In the genomic region with DNA sequence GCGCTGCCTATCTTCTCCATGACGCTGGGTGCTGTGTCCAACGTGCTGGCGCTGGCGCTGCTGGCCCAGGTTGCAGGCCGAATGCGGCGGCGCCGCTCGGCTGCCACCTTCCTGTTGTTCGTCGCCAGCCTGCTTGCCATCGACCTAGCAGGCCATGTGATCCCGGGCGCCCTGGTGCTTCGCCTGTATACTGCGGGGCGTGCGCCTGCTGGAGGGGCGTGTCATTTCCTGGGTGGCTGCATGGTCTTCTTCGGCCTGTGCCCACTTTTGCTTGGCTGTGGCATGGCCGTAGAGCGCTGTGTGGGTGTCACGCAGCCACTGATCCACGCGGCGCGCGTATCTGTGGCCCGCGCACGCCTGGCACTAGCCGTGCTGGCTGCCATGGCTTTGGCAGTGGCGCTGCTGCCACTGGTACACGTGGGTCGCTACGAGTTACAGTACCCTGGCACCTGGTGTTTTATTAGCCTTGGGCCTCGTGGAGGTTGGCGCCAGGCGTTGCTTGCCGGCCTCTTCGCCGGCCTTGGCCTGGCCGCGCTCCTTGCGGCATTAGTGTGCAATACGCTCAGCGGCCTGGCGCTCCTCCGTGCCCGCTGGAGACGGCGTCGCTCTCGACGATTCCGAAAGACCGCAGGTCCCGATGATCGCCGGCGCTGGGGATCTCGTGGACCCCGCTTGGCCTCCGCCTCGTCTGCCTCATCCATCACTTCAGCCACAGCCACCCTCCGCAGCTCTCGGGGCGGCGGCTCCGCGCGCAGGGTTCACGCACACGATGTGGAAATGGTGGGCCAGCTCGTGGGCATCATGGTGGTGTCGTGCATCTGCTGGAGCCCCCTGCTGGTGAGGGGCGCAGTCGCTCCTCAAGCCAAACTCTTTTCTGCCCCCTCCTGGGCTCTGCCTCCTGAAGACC, we compare ENCODE assay signal across 8 mouse cellular contexts. TPM values are rescaled to one million over a fixed set of nuclear protein-coding genes. Genes with fewer than 3 reads are reported as not detected.
DNase-seq lines count a peak whose midpoint lies in the region; ATAC-seq and TF ChIP-seq lines count a peak whose summit lies in the region.

No protein-coding gene starts in this region.

- H3K9me3 ChIP-seq in kidney, embryonic 14.5 days (ENCODE audit: control insufficient read depth, low read length) = no peaks in the 10 kb centered on the region
- no peaks in the 10 kb centered on the region for H3K9me3 ChIP-seq in lung, embryonic 14.5 days (ENCODE audit: low read depth, low read length)

- peaks cover 38% of the 10 kb centered on the region for H3K4me1 ChIP-seq in kidney, embryonic 14.5 days (ENCODE audit: control insufficient read depth, insufficient read depth, low read length)
- peaks cover 24% of the 10 kb centered on the region for H3K4me1 ChIP-seq in lung, embryonic 14.5 days (ENCODE audit: insufficient read depth)

- peak; percentile 47 for DNase-seq in urinary bladder, adult 2 months (ENCODE audit: low spot score)
- no peak for DNase-seq in urinary bladder, postnatal 10 days (ENCODE audit: low spot score)
- DNase-seq in cerebellum, postnatal 10 days = peak; percentile 86 to 87
- peak; percentile 64 for DNase-seq in gastrocnemius, postnatal 10 days
- peak; percentile 91 for DNase-seq in lung, embryonic 14.5 days
- peak; percentile 93 for DNase-seq in retina, embryonic 14.5 days (ENCODE audit: low spot score)
- peak; percentile 68 to 78 for DNase-seq in urinary bladder, postnatal 4 days (ENCODE audit: low spot score in 2 of 2)

- 21% methylated on average over 80 of the region's 80 CpGs for WGBS in kidney, embryonic 14.5 days
- 16% methylated on average over 80 of the region's 80 CpGs for WGBS in lung, embryonic 14.5 days

- peak overlapping the region; percentile 59 for H3K4me2 ChIP-seq in kidney, embryonic 14.5 days (replicated peaks; ENCODE audit: low read depth, low read length)
- peak overlapping the region; percentile 72 for H3K4me2 ChIP-seq in lung, embryonic 14.5 days

- H3K4me3 ChIP-seq in kidney, embryonic 14.5 days (ENCODE audit: low read length) = peak overlapping the region; percentile 29
- peak overlapping the region; percentile 36 for H3K4me3 ChIP-seq in lung, embryonic 14.5 days (ENCODE audit: low read depth, low read length)

- H3K27me3 ChIP-seq in kidney, embryonic 14.5 days (ENCODE audit: control insufficient read depth, insufficient read depth, low read length) = no peaks in the 10 kb centered on the region
- peaks cover 9% of the 10 kb centered on the region; the same call in 1 of the 2 replicates for H3K27me3 ChIP-seq in lung, embryonic 14.5 days (ENCODE audit: insufficient read depth, low read length)

- H3K36me3 ChIP-seq in kidney, embryonic 14.5 days (ENCODE audit: control insufficient read depth, insufficient read depth, low read length) = peaks cover 36% of the 10 kb centered on the region
- H3K36me3 ChIP-seq in lung, embryonic 14.5 days (ENCODE audit: insufficient read depth) = peaks cover 46% of the 10 kb centered on the region

- no peak overlapping the region for H3K27ac ChIP-seq in kidney, embryonic 14.5 days (ENCODE audit: low read depth, low read length)
- H3K27ac ChIP-seq in lung, embryonic 14.5 days (ENCODE audit: low read depth) = no peak overlapping the region

- TF ChIP-seq CTCF in lung, embryonic 14.5 days (IDR thresholded peaks at IDR 0.05; ENCODE audit: low read depth) = peak; percentile 98

- peak overlapping the region; percentile 32 for H3K9ac ChIP-seq in kidney, embryonic 14.5 days (ENCODE audit: low read depth, low read length)
- H3K9ac ChIP-seq in lung, embryonic 14.5 days = peak overlapping the region; percentile 48

- peak; percentile 25 for ATAC-seq in kidney, embryonic 14.5 days (ENCODE audit: low FRiP score, low TSS enrichment)
- ATAC-seq in lung, embryonic 14.5 days (ENCODE audit: insufficient read depth) = peak; percentile 42

RNA-seq across cellular contexts. Expression of a gene that starts 1.8 kb away (rescaled TPM):
- polyA plus RNA-seq in urinary bladder, adult 2 months (2012; rRNA removed) = 4.9 and 5.5 TPM in 2 replicates
- total RNA-seq in gastrocnemius, postnatal 10 days (2021) = under 1 TPM; 0.14 to 0.38 TPM
- 0.97 and 1.3 TPM in 2 replicates for polyA plus RNA-seq in kidney, embryonic 14.5 days (2014; fragmentation: Nextera tagmentation; extraction: Ambion mirVana)
- polyA plus RNA-seq in lung, embryonic 14.5 days (2014; fragmentation: Nextera tagmentation; extraction: Ambion mirVana) = 0.89 and 0.95 TPM in 2 replicates

RNA-seq across cellular contexts. Expression of a gene that starts 15.8 kb away (rescaled TPM):
- polyA plus RNA-seq in urinary bladder, adult 2 months (2012; rRNA removed) = 86.2 and 102 TPM in 2 replicates
- 10 to 100 TPM; 28.0 to 34.5 TPM for total RNA-seq in gastrocnemius, postnatal 10 days (2021)
- 168 and 210 TPM in 2 replicates for polyA plus RNA-seq in kidney, embryonic 14.5 days (2014; fragmentation: Nextera tagmentation; extraction: Ambion mirVana)
- polyA plus RNA-seq in lung, embryonic 14.5 days (2014; fragmentation: Nextera tagmentation; extraction: Ambion mirVana) = 170 and 175 TPM in 2 replicates

RNA-seq across cellular contexts. Expression of a gene that starts 30.7 kb away (rescaled TPM):
- polyA plus RNA-seq in urinary bladder, adult 2 months (2012; rRNA removed) = 39.0 and 43.3 TPM in 2 replicates
- 10 to 100 TPM; 53.4 to 54.7 TPM for total RNA-seq in gastrocnemius, postnatal 10 days (2021)
- polyA plus RNA-seq in kidney, embryonic 14.5 days (2014; fragmentation: Nextera tagmentation; extraction: Ambion mirVana) = 23.8 and 36.1 TPM in 2 replicates
- 35.8 and 37.7 TPM in 2 replicates for polyA plus RNA-seq in lung, embryonic 14.5 days (2014; fragmentation: Nextera tagmentation; extraction: Ambion mirVana)

RNA-seq across cellular contexts. Expression of a gene that starts 46.7 kb away (rescaled TPM):
- 24.8 and 36.4 TPM in 2 replicates for polyA plus RNA-seq in urinary bladder, adult 2 months (2012; rRNA removed)
- total RNA-seq in gastrocnemius, postnatal 10 days (2021) = 10 to 100 TPM; 19.4 to 20.6 TPM
- 193 and 194 TPM in 2 replicates for polyA plus RNA-seq in kidney, embryonic 14.5 days (2014; fragmentation: Nextera tagmentation; extraction: Ambion mirVana)
- polyA plus RNA-seq in lung, embryonic 14.5 days (2014; fragmentation: Nextera tagmentation; extraction: Ambion mirVana) = 184 and 199 TPM in 2 replicates
